Mouse (Mus musculus) spleen, adult 2 months (tissue): ENCODE measurements around the gene Fh1.
A peak's percentile ranks its signal among the peaks of the same experiment; 100 is the strongest.

ENCODE experiments used
- CTCF ChIP-seq: fragments of 200-500 bp; IDR thresholded peaks from 2 replicates; pipeline ENCODE4 v1.5.1; 2011; ENCODE audit warnings: mild to moderate bottlenecking, inconsistent platforms; ENCODE audit not compliant: insufficient read depth, insufficient read length, insufficient replicate concordance; ENCODE audit errors: extremely low read depth
- POLR2A ChIP-seq: fragments of 200-500 bp; IDR thresholded peaks from 2 replicates; pipeline ENCODE4 v1.6.1; 2011; ENCODE audit warnings: low read depth, low read length, inconsistent platforms

DNA sequence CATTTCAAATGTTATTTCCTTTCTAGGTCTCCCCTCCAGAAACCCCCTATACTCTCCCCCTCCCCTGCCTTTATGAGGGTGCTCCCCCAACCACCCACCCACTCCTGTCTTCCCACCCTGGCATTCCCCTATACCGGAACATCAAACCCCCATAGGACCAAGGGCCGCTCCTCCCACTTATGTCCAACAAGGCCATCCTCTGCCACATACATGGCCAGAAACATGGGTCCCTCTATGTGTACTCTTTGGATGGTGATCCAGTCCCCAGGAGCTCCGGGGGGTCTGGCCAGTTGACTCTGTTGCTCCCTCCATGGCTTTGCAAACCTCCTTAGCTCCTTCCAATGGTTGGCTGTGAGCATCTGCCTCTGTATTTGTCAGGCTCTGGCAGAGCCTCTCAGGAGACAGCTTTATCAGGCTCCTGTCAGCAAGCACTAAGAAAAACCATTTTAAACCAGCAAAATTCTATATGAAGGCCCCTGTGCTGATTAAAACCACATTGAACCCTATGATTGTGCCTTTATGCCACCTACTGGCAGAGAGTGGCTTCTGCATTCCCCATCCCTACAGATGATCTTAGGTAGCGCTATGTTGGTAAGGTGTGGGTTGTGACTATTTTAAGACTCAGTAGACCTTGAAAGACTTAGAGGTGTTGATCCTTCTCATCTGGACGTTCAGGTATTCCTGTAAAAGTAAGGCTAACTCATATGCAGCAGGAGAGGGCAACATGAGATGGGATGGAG lies 43.4 kb upstream of the Fh1 start:
- no peak for TF ChIP-seq POLR2A
- peak; percentile 47; the same call in 1 of the 2 replicates for TF ChIP-seq CTCF
